Mouse (Mus musculus) liver, adult 2 months (tissue): ENCODE results near the gene Ccdc65. TPM values are rescaled to one million over a fixed set of nuclear protein-coding genes. Genes with fewer than 3 reads are reported as not detected.

Source experiments
- DNase-seq: peaks from one replicate; pipeline ENCODE4 v3.0.0-alpha.2; 2011; ENCODE audit warnings: low read depth, low spot score; ENCODE audit errors: extremely low read depth
- H3K27ac ChIP-seq: fragments of 200-500 bp; replicated peaks from 2 replicates; pipeline ENCODE4 v1.5.1; 2012; ENCODE audit warnings: low read depth, mild to moderate bottlenecking, control low read depth, inconsistent platforms, low read length; ENCODE audit not compliant: insufficient read depth
- H3K27me3 ChIP-seq: fragments of 200-500 bp; 2 replicates; pipeline ENCODE4 v1.6.1; 2012; ENCODE audit warnings: mild to moderate bottlenecking, moderate library complexity, low read length, inconsistent platforms; ENCODE audit not compliant: control insufficient read depth, insufficient read depth
- H3K36me3 ChIP-seq: fragments of 200-500 bp; 2 replicates; pipeline ENCODE4 v1.6.1; 2012; ENCODE audit warnings: low read length, inconsistent platforms; ENCODE audit not compliant: control insufficient read depth, insufficient read depth
- H3K4me1 ChIP-seq: fragments of 200-500 bp; 2 replicates; pipeline ENCODE4 v1.6.1; 2011; ENCODE audit warnings: low read length; ENCODE audit not compliant: control insufficient read depth, insufficient read depth
- H3K4me3 ChIP-seq: fragments of 200-500 bp; 2 replicates; pipeline ENCODE4 v1.5.1; 2011; ENCODE audit warnings: low read depth, mild to moderate bottlenecking, control low read depth, low read length, moderate library complexity; ENCODE audit not compliant: insufficient read depth
- H3K79me2 ChIP-seq: fragments of 200-500 bp; 2 replicates; pipeline ENCODE4 v1.6.1; 2012; ENCODE audit warnings: inconsistent platforms, mild to moderate bottlenecking, low read length, moderate library complexity; ENCODE audit not compliant: control insufficient read depth, insufficient read depth
- H3K9ac ChIP-seq: fragments of 200-500 bp; 2 replicates; pipeline ENCODE4 v1.6.1; 2012; ENCODE audit warnings: low read depth, mild to moderate bottlenecking, control low read depth, inconsistent platforms, low read length
- CTCF ChIP-seq: fragments of 200-500 bp; IDR thresholded peaks from 2 replicates; pipeline ENCODE4 v1.5.1; 2011; ENCODE audit warnings: low read depth, low read length, control low read depth
- POLR2A ChIP-seq: fragments of 200-500 bp; IDR thresholded peaks from 2 replicates; pipeline ENCODE4 v1.6.1; 2011; ENCODE audit warnings: low read length, control low read depth; ENCODE audit not compliant: insufficient read depth; ENCODE audit errors: extremely low read depth
- WGBS: fragments of 180-500 bp; shearing (Covaris S2); methylation state at CpG from one replicate; pipeline ENCODE4 v1.1.7; 2018; 5-methylcytosine and 5-hydroxymethylcytosine counted together
- polyA plus RNA-seq: library from polyadenylated mRNA; depleted of rRNA; stranded (reverse); fragments of >200 nt; gene quantifications from 2 replicates; pipeline ENCODE4 v1.2.3, GENCODE M21; 2012
- total RNA-seq: library from RNA; depleted of rRNA; stranded (reverse); fragments of >200 nt; gene quantifications from 2 replicates; pipeline ENCODE4 v1.2.3, GENCODE M21; 2014

Gene Ccdc65
- total and polyA plus RNA-seq, 2 experiments: not detected

DNA sequence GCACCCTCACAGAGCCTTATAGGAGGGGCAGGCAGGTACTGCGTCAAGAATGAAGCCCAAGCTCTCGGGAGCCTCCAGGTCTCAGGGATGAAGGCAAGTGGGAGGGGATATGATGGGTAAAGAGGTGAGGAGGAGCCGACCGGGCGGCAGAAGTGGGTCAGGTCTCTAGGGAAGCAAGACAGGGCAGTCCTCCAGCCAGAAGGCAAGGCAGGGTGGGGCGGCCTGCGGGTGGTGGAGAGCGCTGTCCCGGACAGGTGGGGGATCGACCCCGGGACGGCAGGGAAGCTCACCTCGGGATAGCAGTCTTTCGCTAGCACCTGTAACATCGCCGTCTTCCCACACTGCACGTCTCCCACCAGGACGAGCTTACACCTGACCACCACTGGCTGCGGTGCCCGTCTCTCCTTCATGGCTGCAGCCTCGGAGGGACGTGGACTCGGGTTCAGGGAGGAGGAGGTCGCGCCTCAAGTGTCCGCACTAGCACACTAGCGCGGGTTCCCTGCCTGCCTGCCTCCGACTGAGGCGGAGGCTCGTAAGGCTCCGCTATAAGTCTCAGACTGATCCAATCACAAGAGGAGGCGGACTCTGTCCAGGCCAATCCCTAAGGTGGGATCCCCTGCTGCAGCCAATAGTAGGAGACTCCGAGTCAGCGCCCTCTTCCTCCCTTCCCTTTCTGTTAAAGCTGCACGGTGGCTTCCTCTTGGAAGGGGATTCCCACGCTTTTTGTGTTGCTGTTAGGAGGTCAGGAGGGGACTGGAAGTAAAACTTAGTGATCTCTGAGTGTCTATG is 30.9 kb upstream of the Ccdc65 start, which contains the start of gene Rnd1:
TSS of gene Rnd1 (minus strand) at position 522 of the 789 bp plus-strand sequence.
- DNase-seq: peak; percentile 93
- H3K9ac ChIP-seq: peak within 1 kb of the TSS; percentile 77
- peaks cover 3% of the 10 kb centered on the region for H3K4me1 ChIP-seq
- H3K27ac ChIP-seq: peak within 1 kb of the TSS; percentile 68
- whole genome bisulfite sequencing: under 1% methylated on average over 37 of the region's 37 CpGs
- H3K27me3 ChIP-seq: no peaks in the 10 kb centered on the region
- H3K36me3 ChIP-seq: no peaks in the 10 kb centered on the region
- H3K4me3 ChIP-seq: peak within 1 kb of the TSS; percentile 66
- no peaks in the 10 kb centered on the region; the same call in 1 of the 2 replicates for H3K79me2 ChIP-seq
- TF ChIP-seq POLR2A (peak; percentile 100), CTCF (no peak)

DNA sequence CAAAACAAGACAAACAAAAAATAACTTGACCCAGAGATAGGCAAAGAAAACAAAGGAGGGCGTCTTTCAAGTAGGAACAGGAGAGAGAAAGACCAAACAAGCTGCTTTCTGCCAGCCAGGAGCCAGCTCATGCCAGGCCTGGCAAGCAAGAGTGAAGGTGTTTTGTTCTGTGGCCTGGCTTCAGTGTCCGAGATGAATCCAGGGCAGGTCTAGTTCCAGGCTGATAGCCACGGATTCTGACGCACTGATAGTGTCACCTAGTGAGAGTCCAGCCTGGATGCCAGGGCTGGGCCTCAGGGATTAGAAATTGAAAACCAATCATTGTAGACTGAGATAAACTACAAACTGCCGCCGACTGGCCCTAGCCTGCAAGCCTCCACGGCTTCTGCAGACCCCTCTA is 30.0 kb upstream of the Ccdc65 start:
- Histone ChIP-seq H3K9ac (no peak overlapping the region), H3K4me3 (no peak overlapping the region), H3K79me2 (no peaks in the 10 kb centered on the region; the same call in 1 of the 2 replicates), H3K36me3 (no peaks in the 10 kb centered on the region), H3K27me3 (no peaks in the 10 kb centered on the region), H3K27ac (peak overlapping the region; percentile 68), H3K4me1 (peaks cover 3% of the 10 kb centered on the region)
- TF ChIP-seq CTCF (no peak), POLR2A (no peak)
- 17% methylated on average over 7 of the region's 7 CpGs for WGBS
- peak; percentile 96 for DNase-seq

DNA sequence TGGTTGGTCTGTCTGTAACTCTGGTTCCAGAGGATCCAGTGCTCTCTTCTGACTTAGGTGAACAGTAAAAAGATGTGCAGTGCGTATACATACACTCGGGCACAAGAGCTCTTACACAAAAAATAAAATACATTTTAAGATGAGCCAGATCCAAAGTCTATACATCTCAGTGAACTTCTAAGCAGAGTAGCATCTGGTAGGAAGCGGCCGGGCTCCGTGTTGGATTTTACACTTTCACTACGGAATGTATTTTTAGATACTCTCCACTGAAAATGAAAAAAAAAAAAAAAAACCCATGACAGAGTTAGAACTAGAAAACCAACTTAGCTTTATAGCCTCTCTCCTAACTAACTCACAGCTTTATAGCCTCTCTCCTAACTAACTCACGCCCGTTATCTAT is 27.3 kb upstream of the Ccdc65 start:
- TF ChIP-seq POLR2A (no peak), CTCF (no peak)
- 89% methylated on average over 8 of the region's 8 CpGs for WGBS
- Histone ChIP-seq H3K27me3 (no peaks in the 10 kb centered on the region), H3K4me3 (no peak overlapping the region), H3K79me2 (no peaks in the 10 kb centered on the region; the same call in 1 of the 2 replicates), H3K4me1 (peaks cover 3% of the 10 kb centered on the region), H3K9ac (no peak overlapping the region), H3K27ac (no peak overlapping the region), H3K36me3 (no peaks in the 10 kb centered on the region)
- no peak for DNase-seq

DNA sequence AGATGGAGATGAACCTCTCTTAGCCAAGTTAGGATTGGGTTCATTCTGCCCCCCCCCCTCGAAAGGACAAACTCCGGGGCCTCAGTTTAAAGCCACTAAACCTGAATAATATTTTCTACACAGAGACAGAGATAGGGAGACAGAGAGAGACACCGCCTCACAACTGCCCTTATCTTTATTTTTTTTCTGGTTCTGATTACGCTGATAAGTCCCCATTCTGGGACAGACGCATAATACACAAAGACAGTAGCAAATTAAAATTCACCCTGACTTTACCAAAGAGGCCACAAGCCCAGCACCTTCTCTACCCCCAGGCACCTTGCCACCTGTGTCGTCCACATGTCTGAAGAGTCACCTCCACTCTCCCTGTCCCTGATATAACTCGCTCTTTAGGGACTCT is 26.4 kb upstream of the Ccdc65 start:
- no peaks in the 10 kb centered on the region for H3K79me2 ChIP-seq
- H3K4me3 ChIP-seq: no peak overlapping the region
- TF ChIP-seq POLR2A: no peak
- no peak for TF ChIP-seq CTCF
- no peaks in the 10 kb centered on the region; the same call in 1 of the 2 replicates for H3K4me1 ChIP-seq
- no peaks in the 10 kb centered on the region for H3K36me3 ChIP-seq
- 87% methylated on average over 7 of the region's 7 CpGs for WGBS
- no peak overlapping the region for H3K9ac ChIP-seq
- no peaks in the 10 kb centered on the region for H3K27me3 ChIP-seq
- no peak for DNase-seq
- H3K27ac ChIP-seq: no peak overlapping the region

DNA sequence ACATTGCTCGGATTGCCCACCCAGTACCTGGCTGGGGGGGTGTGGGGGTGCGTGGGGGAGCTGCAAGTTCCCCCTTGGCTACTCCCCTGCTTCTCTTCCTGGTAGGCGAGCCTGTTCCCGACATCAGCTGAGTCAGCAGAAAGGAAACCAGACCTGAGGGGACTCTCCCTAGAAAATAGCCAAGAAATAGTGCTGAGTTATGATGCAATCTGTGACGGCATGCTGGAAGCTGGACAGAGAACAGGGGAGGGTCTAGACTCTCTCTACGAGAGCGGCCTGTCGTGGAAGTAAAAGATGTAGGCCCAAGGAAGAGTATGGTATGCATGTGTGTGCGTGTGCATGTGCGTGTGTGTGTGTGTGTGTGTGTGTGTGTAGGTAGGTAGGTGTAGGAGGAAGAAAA is 24.8 kb upstream of the Ccdc65 start:
- H3K27ac ChIP-seq: no peak overlapping the region
- TF ChIP-seq POLR2A (no peak), CTCF (no peak)
- no peaks in the 10 kb centered on the region for H3K27me3 ChIP-seq
- H3K36me3 ChIP-seq: no peaks in the 10 kb centered on the region
- no peaks in the 10 kb centered on the region; the same call in 1 of the 2 replicates for H3K4me1 ChIP-seq
- DNase-seq: no peak
- H3K9ac ChIP-seq: no peak overlapping the region
- H3K79me2 ChIP-seq: no peaks in the 10 kb centered on the region
- 54% methylated on average over 10 of the region's 10 CpGs for WGBS
- H3K4me3 ChIP-seq: no peak overlapping the region

DNA sequence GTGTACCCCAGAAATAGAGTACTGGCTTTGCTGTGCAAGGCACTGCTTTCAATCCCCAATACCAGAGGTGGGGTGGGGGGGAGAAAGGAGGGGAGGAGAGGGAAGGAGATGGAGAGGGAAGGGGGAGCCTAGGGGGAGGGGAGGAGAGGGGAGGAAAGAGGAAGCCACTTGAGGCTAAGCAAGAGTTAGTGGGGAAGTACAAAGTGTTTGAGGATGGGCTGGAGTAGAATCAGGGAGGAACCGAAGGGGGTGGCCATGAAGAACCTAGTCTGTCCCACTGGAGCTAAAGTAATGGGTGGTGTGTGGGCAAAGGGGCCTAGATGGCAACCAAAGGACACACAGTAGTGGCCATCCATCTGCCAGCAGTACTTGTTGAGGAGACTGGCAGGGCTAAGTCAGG is 24.3 kb upstream of the Ccdc65 start:
- no peaks in the 10 kb centered on the region for H3K79me2 ChIP-seq
- H3K36me3 ChIP-seq: no peaks in the 10 kb centered on the region
- TF ChIP-seq CTCF: no peak
- no peak for TF ChIP-seq POLR2A
- no peak for DNase-seq
- H3K9ac ChIP-seq: no peak overlapping the region
- no peak overlapping the region for H3K4me3 ChIP-seq
- H3K27ac ChIP-seq: no peak overlapping the region
- 87% methylated on average over 1 of the region's 1 CpGs for WGBS
- H3K27me3 ChIP-seq: no peaks in the 10 kb centered on the region
- no peaks in the 10 kb centered on the region for H3K4me1 ChIP-seq
